Mouse (Mus musculus): ENCODE measurements at regions not wholly inside any gene's neighbourhood (a gene's known extent, or its start where the extent isn't known, plus 50 kb on each side); places are given as distances from the start of the nearest gene placed in this dataset.

DNA sequence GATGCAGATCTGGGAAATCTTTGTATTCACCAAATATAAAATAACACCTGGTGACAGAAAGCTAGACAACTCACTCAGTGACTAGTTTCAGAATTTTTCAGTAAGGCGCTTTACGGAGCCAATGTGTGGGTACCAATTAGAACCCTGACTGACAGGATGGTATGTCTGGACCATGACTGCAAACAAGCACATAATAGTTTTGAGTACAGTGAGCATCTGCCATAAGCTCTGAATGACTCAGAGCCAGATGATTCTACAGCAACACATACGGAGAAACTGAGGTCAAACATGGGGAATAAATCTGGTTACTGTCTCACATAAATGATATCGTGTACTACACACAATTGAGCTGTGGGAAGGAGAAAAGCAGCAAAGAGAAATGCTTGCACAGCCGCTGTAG, 339.9 kb upstream of the Slc24a5 start:
- Histone ChIP-seq H3K27me3 (ENCODE audit: control insufficient read depth, insufficient read depth, low read length) (no peaks in the 10 kb centered on the region), H3K9ac (ENCODE audit: low read length) (no peak overlapping the region), H3K4me2 (replicated peaks; ENCODE audit: low read depth) (no peak overlapping the region), H3K4me1 (replicated peaks; ENCODE audit: control insufficient read depth, insufficient read depth) (no peaks in the 10 kb centered on the region), H3K27ac (replicated peaks) (no peak overlapping the region), H3K36me3 (ENCODE audit: control insufficient read depth, insufficient read depth, low read length) (no peaks in the 10 kb centered on the region), H3K4me3 (ENCODE audit: low read depth, low read length) (no peak overlapping the region), H3K9me3 (ENCODE audit: control insufficient read depth, low read length) (no peaks in the 10 kb centered on the region)
- 82% methylated on average over 5 of the region's 5 CpGs for WGBS
- no peak for TF ChIP-seq CTCF (IDR thresholded peaks at IDR 0.05; ENCODE audit: low read depth)
- TF ChIP-seq EP300 (optimal IDR thresholded peaks at IDR 0.05), result no peak
- ATAC-seq (ENCODE audit: low FRiP score, low TSS enrichment) (no peak), DNase-seq (ENCODE audit: low spot score) (no peak)

DNA sequence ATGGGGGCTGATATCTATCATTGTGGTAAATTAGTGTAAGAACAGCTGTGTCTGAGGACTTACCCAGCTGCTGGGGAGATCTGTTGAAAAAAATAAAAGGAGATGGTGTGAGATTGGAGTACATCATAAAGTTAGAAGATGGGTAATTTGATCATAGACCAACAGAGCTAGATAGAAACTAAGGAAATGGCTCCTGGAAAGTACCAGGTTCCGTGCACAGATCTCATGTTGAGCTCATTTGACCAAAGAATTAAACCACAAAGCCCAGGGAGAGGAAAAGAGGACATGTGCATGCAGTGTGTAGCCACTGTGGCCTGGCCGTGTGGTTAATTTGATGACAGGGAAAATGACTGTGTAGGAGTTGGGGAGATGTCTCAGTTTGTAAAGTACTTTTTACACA, 335.3 kb upstream of the Slc24a5 start:
- TF ChIP-seq CTCF (IDR thresholded peaks at IDR 0.05; ENCODE audit: low read depth) (no peak), EP300 (optimal IDR thresholded peaks at IDR 0.05) (no peak)
- DNase-seq (ENCODE audit: low spot score) (no peak), ATAC-seq (ENCODE audit: low FRiP score, low TSS enrichment) (no peak)
- Histone ChIP-seq H3K9ac (ENCODE audit: low read length) (no peak overlapping the region), H3K27me3 (ENCODE audit: control insufficient read depth, insufficient read depth, low read length) (no peaks in the 10 kb centered on the region), H3K27ac (replicated peaks) (no peak overlapping the region), H3K4me3 (ENCODE audit: low read depth, low read length) (no peak overlapping the region), H3K9me3 (ENCODE audit: control insufficient read depth, low read length) (no peaks in the 10 kb centered on the region), H3K4me2 (replicated peaks; ENCODE audit: low read depth) (no peak overlapping the region), H3K36me3 (ENCODE audit: control insufficient read depth, insufficient read depth, low read length) (no peaks in the 10 kb centered on the region), H3K4me1 (replicated peaks; ENCODE audit: control insufficient read depth, insufficient read depth) (no peaks in the 10 kb centered on the region)
- 86% methylated on average over 2 of the region's 2 CpGs for WGBS

DNA sequence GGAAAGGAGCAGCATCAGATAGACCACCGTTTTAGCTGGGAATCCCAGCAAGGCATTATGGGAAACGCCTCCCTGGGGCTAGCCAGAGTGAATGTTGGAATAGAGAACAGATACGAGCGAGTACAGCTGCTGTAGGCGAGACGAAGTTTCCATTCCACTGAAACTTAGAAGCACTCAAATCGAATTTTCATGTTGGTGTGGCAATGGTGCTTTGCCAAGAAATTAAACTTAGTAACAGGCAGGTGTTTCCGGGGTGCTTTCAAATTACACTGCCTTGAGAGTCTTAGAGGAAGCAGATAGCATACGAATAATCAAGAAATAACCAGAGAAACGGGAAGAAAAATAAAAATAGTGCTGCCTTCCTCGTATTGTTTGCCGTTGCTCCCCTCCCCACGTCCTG, 327.1 kb upstream of the Slc24a5 start:
- no peaks in the 10 kb centered on the region for H3K4me1 ChIP-seq (replicated peaks; ENCODE audit: control insufficient read depth, insufficient read depth)
- H3K9ac ChIP-seq (ENCODE audit: low read length), result no peak overlapping the region
- ATAC-seq (ENCODE audit: low FRiP score, low TSS enrichment), result no peak
- no peak overlapping the region for H3K4me2 ChIP-seq (replicated peaks; ENCODE audit: low read depth)
- 62% methylated on average over 13 of the region's 13 CpGs for WGBS
- no peak overlapping the region for H3K27ac ChIP-seq (replicated peaks)
- no peaks in the 10 kb centered on the region for H3K27me3 ChIP-seq (ENCODE audit: control insufficient read depth, insufficient read depth, low read length)
- no peaks in the 10 kb centered on the region for H3K36me3 ChIP-seq (ENCODE audit: control insufficient read depth, insufficient read depth, low read length)
- no peak for DNase-seq (ENCODE audit: low spot score)
- no peaks in the 10 kb centered on the region for H3K9me3 ChIP-seq (ENCODE audit: control insufficient read depth, low read length)
- no peak for TF ChIP-seq CTCF (IDR thresholded peaks at IDR 0.05; ENCODE audit: low read depth)
- no peak for TF ChIP-seq EP300 (optimal IDR thresholded peaks at IDR 0.05)
- H3K4me3 ChIP-seq (ENCODE audit: low read depth, low read length), result no peak overlapping the region

DNA sequence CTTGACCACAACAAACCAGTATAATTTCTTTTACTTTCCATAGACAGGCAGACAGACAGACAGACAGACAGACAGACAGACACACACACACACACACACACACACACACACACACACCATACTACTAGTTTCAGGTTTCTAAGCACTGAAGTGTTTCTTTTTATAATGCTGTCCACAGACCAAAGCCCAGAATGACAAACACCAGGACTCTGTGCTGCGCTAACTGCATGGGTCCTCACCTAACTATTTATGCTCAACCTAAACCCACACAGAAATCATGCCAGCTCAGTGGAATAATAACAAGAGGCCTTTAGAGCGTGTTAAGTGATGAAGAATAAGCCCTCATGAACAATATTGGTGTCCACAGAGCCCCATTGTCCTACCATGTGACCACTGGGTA, 325.0 kb upstream of the Slc24a5 start:
- TF ChIP-seq CTCF (IDR thresholded peaks at IDR 0.05; ENCODE audit: low read depth) (no peak), EP300 (optimal IDR thresholded peaks at IDR 0.05) (no peak)
- DNase-seq (ENCODE audit: low spot score) (no peak), ATAC-seq (ENCODE audit: low FRiP score, low TSS enrichment) (no peak)
- H3K9ac ChIP-seq (ENCODE audit: low read length), result no peak overlapping the region
- H3K4me3 ChIP-seq (ENCODE audit: low read depth, low read length), result no peak overlapping the region
- H3K4me2 ChIP-seq (replicated peaks; ENCODE audit: low read depth), result no peak overlapping the region
- H3K27me3 ChIP-seq (ENCODE audit: control insufficient read depth, insufficient read depth, low read length), result no peaks in the 10 kb centered on the region
- H3K36me3 ChIP-seq (ENCODE audit: control insufficient read depth, insufficient read depth, low read length), result no peaks in the 10 kb centered on the region
- H3K27ac ChIP-seq (replicated peaks), result no peak overlapping the region
- 62% methylated on average over 2 of the region's 2 CpGs for WGBS
- H3K4me1 ChIP-seq (replicated peaks; ENCODE audit: control insufficient read depth, insufficient read depth), result no peaks in the 10 kb centered on the region
- H3K9me3 ChIP-seq (ENCODE audit: control insufficient read depth, low read length), result no peaks in the 10 kb centered on the region

DNA sequence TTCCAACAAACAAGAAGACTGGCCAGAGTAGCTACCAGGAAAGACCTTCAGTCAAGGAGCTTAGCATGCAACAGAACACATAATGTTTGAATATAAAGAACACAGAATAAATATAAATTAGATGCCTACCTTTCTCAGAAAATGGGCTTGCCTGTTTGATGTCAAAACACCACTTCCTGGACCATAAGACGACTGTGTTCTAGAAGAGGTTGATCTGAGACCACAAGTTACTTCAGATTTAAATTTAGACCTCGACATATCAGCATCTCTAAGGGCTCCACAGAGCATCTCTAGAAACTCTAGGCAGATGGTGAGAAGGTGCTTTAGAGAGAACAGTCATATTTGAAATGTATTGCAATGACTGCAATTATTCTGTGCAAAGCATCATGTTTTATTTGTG, 322.9 kb upstream of the Slc24a5 start:
- no peak for DNase-seq (ENCODE audit: low spot score)
- no peak overlapping the region for H3K4me2 ChIP-seq (replicated peaks; ENCODE audit: low read depth)
- no peak overlapping the region for H3K9ac ChIP-seq (ENCODE audit: low read length)
- no peak for ATAC-seq (ENCODE audit: low FRiP score, low TSS enrichment)
- no peak for TF ChIP-seq CTCF (IDR thresholded peaks at IDR 0.05; ENCODE audit: low read depth)
- TF ChIP-seq EP300 (optimal IDR thresholded peaks at IDR 0.05), result no peak
- no peak overlapping the region for H3K27ac ChIP-seq (replicated peaks)
- no peak overlapping the region for H3K4me3 ChIP-seq (ENCODE audit: low read depth, low read length)
- H3K9me3 ChIP-seq (ENCODE audit: control insufficient read depth, low read length), result no peaks in the 10 kb centered on the region
- H3K27me3 ChIP-seq (ENCODE audit: control insufficient read depth, insufficient read depth, low read length), result no peaks in the 10 kb centered on the region
- H3K36me3 ChIP-seq (ENCODE audit: control insufficient read depth, insufficient read depth, low read length), result no peaks in the 10 kb centered on the region
- WGBS, result 72% methylated on average over 2 of the region's 2 CpGs
- H3K4me1 ChIP-seq (replicated peaks; ENCODE audit: control insufficient read depth, insufficient read depth), result no peaks in the 10 kb centered on the region

DNA sequence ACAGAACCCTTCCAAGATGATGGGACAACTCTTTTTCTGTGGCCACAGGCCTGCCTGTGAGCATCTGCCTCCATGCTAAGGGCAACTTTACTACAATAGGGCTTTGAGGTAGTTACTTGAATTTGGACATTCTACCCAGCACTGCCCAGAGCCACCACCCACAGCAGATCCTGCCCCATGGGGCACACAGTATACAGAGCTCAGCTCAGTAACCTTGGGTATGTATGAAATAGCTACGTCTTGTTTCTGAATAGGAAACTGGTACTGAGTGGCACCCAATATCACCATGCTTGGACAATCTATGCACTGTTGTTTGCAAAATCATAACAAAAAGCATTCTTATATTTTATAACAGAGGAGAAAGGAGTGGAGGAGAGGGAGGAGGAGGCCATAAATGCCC, 320.8 kb upstream of the Slc24a5 start:
- ATAC-seq (ENCODE audit: low FRiP score, low TSS enrichment) (no peak), DNase-seq (ENCODE audit: low spot score) (no peak)
- no peak overlapping the region for H3K4me3 ChIP-seq (ENCODE audit: low read depth, low read length)
- 63% methylated on average over 1 of the region's 1 CpGs for WGBS
- no peak overlapping the region for H3K27ac ChIP-seq (replicated peaks)
- H3K36me3 ChIP-seq (ENCODE audit: control insufficient read depth, insufficient read depth, low read length), result no peaks in the 10 kb centered on the region
- no peaks in the 10 kb centered on the region for H3K4me1 ChIP-seq (replicated peaks; ENCODE audit: control insufficient read depth, insufficient read depth)
- H3K27me3 ChIP-seq (ENCODE audit: control insufficient read depth, insufficient read depth, low read length), result no peaks in the 10 kb centered on the region
- H3K4me2 ChIP-seq (replicated peaks; ENCODE audit: low read depth), result no peak overlapping the region
- H3K9ac ChIP-seq (ENCODE audit: low read length), result no peak overlapping the region
- H3K9me3 ChIP-seq (ENCODE audit: control insufficient read depth, low read length), result no peaks in the 10 kb centered on the region
- TF ChIP-seq CTCF (IDR thresholded peaks at IDR 0.05; ENCODE audit: low read depth), result no peak
- TF ChIP-seq EP300 (optimal IDR thresholded peaks at IDR 0.05), result no peak
